Mouse (Mus musculus): ENCODE measurements around the gene Slc22a12. TPM values are rescaled to one million over a fixed set of nuclear protein-coding genes. Genes with fewer than 3 reads are reported as not detected.

Gene Slc22a12
- total RNA-seq, 2 experiments from 2014 or later: 0.11 TPM; not detected in 1

- DNase-seq (ENCODE audit: low spot score): no peak
Measured at GRCm38 (mm10) chr19:6541521-6541920, 1.3 kb downstream of the Slc22a12 start.

GRCm38 (mm10) chr19:6540191-6540590, 2.6 kb downstream of the Slc22a12 start:
- DNase-seq (ENCODE audit: low spot score): no peak

- DNase-seq (ENCODE audit: low spot score): no peak
Measured at GRCm38 (mm10) chr19:6539592-6539991, 3.2 kb downstream of the Slc22a12 start.

- no peak for DNase-seq (ENCODE audit: low spot score)
Measured at GRCm38 (mm10) chr19:6538546-6538945, 4.3 kb downstream of the Slc22a12 start.

- DNase-seq (ENCODE audit: low spot score): no peak
Measured at GRCm38 (mm10) chr19:6537526-6537925, 5.3 kb downstream of the Slc22a12 start.

GRCm38 (mm10) chr19:6536696-6537095, 6.1 kb downstream of the Slc22a12 start:
- DNase-seq (ENCODE audit: low spot score): no peak

GRCm38 (mm10) chr19:6536201-6536600, 6.6 kb downstream of the Slc22a12 start:
- DNase-seq (ENCODE audit: low spot score): no peak

GRCm38 (mm10) chr19:6534118-6534415, 8.8 kb downstream of the Slc22a12 start:
- no peak for DNase-seq (ENCODE audit: low spot score)

GRCm38 (mm10) chr19:6533290-6534117, 9.3 kb downstream of the Slc22a12 start:
- DNase-seq (ENCODE audit: low spot score): no peak

- DNase-seq (ENCODE audit: low spot score): no peak
Measured at GRCm38 (mm10) chr19:6532656-6533055, 10.2 kb downstream of the Slc22a12 start.

- DNase-seq (ENCODE audit: low spot score): peak; percentile 14
Measured at GRCm38 (mm10) chr19:6531832-6532471, 10.9 kb downstream of the Slc22a12 start.

- DNase-seq (ENCODE audit: low spot score): peak; percentile 15
Measured at GRCm38 (mm10) chr19:6531011-6531631, 11.7 kb downstream of the Slc22a12 start.

- DNase-seq (ENCODE audit: low spot score): no peak
Measured at GRCm38 (mm10) chr19:6530359-6530758, 12.5 kb downstream of the Slc22a12 start.

- DNase-seq (ENCODE audit: low spot score): peak; percentile 23
Measured at GRCm38 (mm10) chr19:6529265-6529985, 13.4 kb downstream of the Slc22a12 start.

GRCm38 (mm10) chr19:6527839-6528531, 14.8 kb downstream of the Slc22a12 start:
- DNase-seq (ENCODE audit: low spot score): no peak

GRCm38 (mm10) chr19:6527439-6527838, 15.4 kb downstream of the Slc22a12 start:
- DNase-seq (ENCODE audit: low spot score): no peak

GRCm38 (mm10) chr19:6526010-6526409, 16.8 kb downstream of the Slc22a12 start:
- DNase-seq (ENCODE audit: low spot score): no peak

GRCm38 (mm10) chr19:6525023-6525422, 17.8 kb downstream of the Slc22a12 start:
- no peak for DNase-seq (ENCODE audit: low spot score)

- no peak for DNase-seq (ENCODE audit: low spot score)
Measured at GRCm38 (mm10) chr19:6522289-6522688, 20.5 kb downstream of the Slc22a12 start.

- DNase-seq (ENCODE audit: low spot score): no peak
Measured at GRCm38 (mm10) chr19:6521630-6522029, 21.2 kb downstream of the Slc22a12 start.

- DNase-seq (ENCODE audit: low spot score): no peak
Measured at GRCm38 (mm10) chr19:6519483-6519882, 23.3 kb downstream of the Slc22a12 start.
